In genomic region chr3:31082838-31083506, GRCm38 (mm10) we compare ENCODE assay signal across 15 mouse cellular contexts. TPM values are rescaled to one million over a fixed set of nuclear protein-coding genes. Genes with fewer than 3 reads are reported as not detected.
DNase-seq lines count a peak whose midpoint lies in the region; ATAC-seq lines count a peak whose summit lies in the region.
"Had no signal": no experiment of that assay in that cellular context is flagged by ENCODE, and none has a peak within 500 bp of the region (broad histone marks: within the 10 kb centered on the region; RNA-seq: fewer than 3 reads in every experiment).

No protein-coding gene starts in this region.

- WGBS in forebrain, embryonic 12.5 days = 88% methylated on average over 12 of the region's 13 CpGs
- WGBS in forebrain, embryonic 10.5 days = 93% methylated on average over 12 of the region's 13 CpGs

- no peak overlapping the region for H3K4me2 ChIP-seq in forebrain, embryonic 12.5 days
- H3K4me2 ChIP-seq: heart, embryonic 11.5 days; limb, embryonic 15.5 days; midbrain, embryonic 13.5 days had no signal

- H3K4me1 ChIP-seq in forebrain, embryonic 12.5 days = peaks cover 14% of the 10 kb centered on the region
- H3K4me1 ChIP-seq in forebrain, embryonic 10.5 days = peaks cover 10% of the 10 kb centered on the region; the same call in 1 of the 2 replicates

- H3K27me3 ChIP-seq in forebrain, embryonic 12.5 days = no peaks in the 10 kb centered on the region
- H3K27me3 ChIP-seq in forebrain, embryonic 10.5 days (ENCODE audit: poor library complexity, severe bottlenecking) = no peaks in the 10 kb centered on the region
- H3K27me3 ChIP-seq: embryonic facial prominence, embryonic 15.5 days; forebrain, embryonic 13.5 days; limb, embryonic 15.5 days; midbrain, embryonic 13.5 days had no signal

- H3K27ac ChIP-seq in forebrain, embryonic 12.5 days = 0 out of 2 replicates have a peak overlapping the region, but pooled peaks have one; percentile 2
- H3K27ac ChIP-seq in forebrain, embryonic 10.5 days = no peak overlapping the region
- H3K27ac ChIP-seq: forebrain, embryonic 13.5 days; hindbrain, embryonic 14.5 days; limb, embryonic 15.5 days; midbrain, embryonic 13.5 days had no signal

- H3K36me3 ChIP-seq in forebrain, embryonic 12.5 days (replicated peaks) = no peaks in the 10 kb centered on the region
- no peaks in the 10 kb centered on the region for H3K36me3 ChIP-seq in forebrain, embryonic 10.5 days (replicated peaks)
- H3K36me3 ChIP-seq: embryonic facial prominence, embryonic 15.5 days; limb, embryonic 15.5 days; midbrain, embryonic 13.5 days had no signal

- H3K9ac ChIP-seq in forebrain, embryonic 12.5 days = no peak overlapping the region
- H3K9ac ChIP-seq: embryonic facial prominence, embryonic 15.5 days; forebrain, embryonic 13.5 days; hindbrain, embryonic 14.5 days; limb, embryonic 15.5 days; midbrain, embryonic 13.5 days had no signal

- no peaks in the 10 kb centered on the region for H3K9me3 ChIP-seq in forebrain, embryonic 12.5 days
- no peaks in the 10 kb centered on the region for H3K9me3 ChIP-seq in forebrain, embryonic 10.5 days
- H3K9me3 ChIP-seq: embryonic facial prominence, embryonic 15.5 days; forebrain, embryonic 13.5 days; limb, embryonic 15.5 days; midbrain, embryonic 13.5 days had no signal

- ATAC-seq in forebrain, embryonic 12.5 days (ENCODE audit: low FRiP score) = no peak

- no peak for DNase-seq in forebrain, embryonic 10.5 days (ENCODE audit: extremely low spot score, low spot score)
- DNase-seq in A20 (ENCODE audit: low read depth, low spot score) (peak; percentile 72), liver (no peak)
- DNase-seq in T-cell, adult 2 months (ENCODE audit: low spot score) = peak; percentile 29
- DNase-seq in thymus, postnatal 0 days (ENCODE audit: low spot score) = peak; percentile 72
- no peak for DNase-seq in layer of hippocampus, adult 9-10 months (ENCODE audit: low spot score)
- DNase-seq in Muller cell, postnatal 12 days (ENCODE audit: inconsistent ontology term) = no peak
- DNase-seq: cerebellum, adult 11-12 months had no signal

- H3K4me3 ChIP-seq in forebrain, embryonic 12.5 days (replicated peaks) = no peak overlapping the region
- H3K4me3 ChIP-seq in forebrain, embryonic 10.5 days = no peak overlapping the region
- H3K4me3 ChIP-seq: embryonic facial prominence, embryonic 15.5 days; forebrain, embryonic 13.5 days; limb, embryonic 15.5 days; midbrain, embryonic 13.5 days had no signal

RNA-seq across cellular contexts. Expression of gene Skil, which starts 11.9 kb away (rescaled TPM):
- polyA plus RNA-seq in forebrain, embryonic 12.5 days (2016; fragmentation: Nextera tagmentation; extraction: Ambion mirVana) = 40.1 and 40.2 TPM in 2 replicates
- polyA plus RNA-seq in forebrain, embryonic 10.5 days (2016; fragmentation: Nextera tagmentation; extraction: Ambion mirVana) = 24.2 and 25.5 TPM in 2 replicates
- 14.6 and 17.0 TPM in 2 replicates for polyA plus RNA-seq in thymus, postnatal 0 days (2015; fragmentation: Nextera tagmentation; extraction: Ambion mirVana)

Comparison
In these comparisons a context has a peak if more than half of its experiments do, and no peak if none do; other contexts are left out.
1. DNase-seq: peak in A20 (single experiment), T-cell, adult 2 months (single experiment) and thymus, postnatal 0 days (single experiment); none in forebrain, embryonic 10.5 days (single experiment), liver (single experiment), layer of hippocampus, adult 9-10 months (single experiment) and Muller cell, postnatal 12 days (single experiment).